Mouse (Mus musculus) right cerebral cortex, postnatal 36 days (tissue): ENCODE measurements around the gene Mtcl1.

Source experiments
- DNase-seq, 2 experiments: peaks; one replicate each; pipeline ENCODE4 v3.0.0; 2022; ENCODE audit warnings: low spot score in 2 of 2, mixed read lengths in 1 of 2

Gene Mtcl1

DNA sequence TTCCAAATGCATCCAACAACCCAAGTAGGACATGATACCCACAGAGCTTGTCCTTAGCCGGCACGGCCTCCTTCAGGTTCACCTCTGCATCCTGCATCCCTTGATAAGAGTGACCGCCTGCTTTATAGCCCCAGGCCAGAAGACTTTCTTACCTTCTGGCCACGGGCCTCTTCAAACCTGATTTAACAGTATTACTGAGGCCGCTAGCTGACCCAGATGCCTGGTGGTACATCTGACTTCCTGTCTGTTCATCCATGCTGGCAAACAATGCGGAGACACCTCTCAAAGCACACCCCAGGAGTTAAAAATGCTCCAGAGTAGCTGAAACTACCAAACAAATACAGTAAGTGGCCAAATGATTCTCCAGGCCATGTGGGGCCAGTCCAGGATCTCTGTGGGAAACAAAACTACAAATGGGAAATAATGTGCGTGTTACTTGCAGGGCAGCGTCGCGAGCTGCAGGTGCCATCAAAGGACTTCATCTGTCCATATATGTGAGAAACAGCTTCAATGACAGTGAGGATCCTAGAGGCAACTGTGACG lies 38.6 kb downstream of the Mtcl1 start:
- no peak for DNase-seq

DNA sequence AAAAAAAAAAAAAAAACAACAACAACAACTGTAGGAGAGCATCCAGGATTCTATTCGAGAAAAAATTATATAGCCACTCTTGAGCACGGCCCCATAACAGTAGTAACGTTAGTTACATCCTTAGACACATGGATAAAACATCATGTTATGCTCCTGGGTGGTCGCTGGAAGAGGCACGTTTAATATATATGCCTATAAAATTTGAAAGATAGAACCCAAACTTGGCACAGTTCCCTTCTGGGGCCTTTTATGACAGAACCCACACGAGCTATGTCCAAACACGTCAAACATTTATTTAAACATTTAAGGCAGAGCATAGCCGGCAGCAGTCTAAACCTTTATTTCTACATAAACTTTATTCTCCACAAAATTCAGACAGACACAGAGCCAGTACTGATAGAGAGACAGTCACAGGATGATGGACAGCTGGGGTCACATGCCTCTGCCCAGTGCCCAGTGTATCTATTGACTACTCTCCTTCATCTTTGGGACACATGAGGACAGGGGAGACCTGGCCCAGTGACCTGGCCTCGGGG lies 40.4 kb downstream of the Mtcl1 start:
- no peak for DNase-seq

DNA sequence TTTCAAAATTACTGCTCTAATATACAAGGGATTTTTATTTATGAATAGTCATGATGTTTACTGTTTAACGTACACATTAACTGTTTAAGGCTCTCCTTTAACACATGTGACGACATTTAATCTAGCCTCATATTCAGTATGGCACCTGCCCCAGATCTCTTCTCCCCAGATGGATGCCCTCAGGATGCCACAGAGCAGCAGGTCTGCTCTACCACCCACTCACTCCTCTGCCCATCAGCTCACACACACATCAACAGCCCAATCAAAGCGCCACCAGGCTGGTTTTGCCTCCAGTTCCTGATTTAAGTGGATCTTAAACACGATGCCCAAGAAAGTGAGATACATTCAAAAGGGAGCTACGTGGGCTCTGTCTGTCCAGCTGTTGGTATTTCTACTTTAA lies 41.1 kb downstream of the Mtcl1 start:
- DNase-seq = no peak

DNA sequence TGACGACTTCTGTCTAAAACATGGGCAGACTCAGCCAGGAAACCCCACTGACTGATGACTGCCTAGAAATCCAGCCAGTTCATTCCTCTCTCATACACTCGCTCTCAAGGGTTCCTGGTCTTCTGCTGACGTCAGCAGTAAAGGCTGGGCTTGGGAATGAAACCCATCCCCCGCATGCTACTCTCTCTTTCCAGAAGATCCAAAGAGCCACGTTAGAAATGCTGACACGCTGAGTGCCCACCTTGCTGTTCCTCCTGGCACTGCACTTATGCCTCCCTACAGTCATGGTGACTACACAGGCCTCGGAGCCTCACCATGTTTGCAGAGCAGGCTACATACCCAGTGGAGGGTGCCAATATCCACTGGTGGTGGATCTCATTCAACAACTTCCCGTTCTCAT lies 41.7 kb downstream of the Mtcl1 start:
- no peak for DNase-seq

DNA sequence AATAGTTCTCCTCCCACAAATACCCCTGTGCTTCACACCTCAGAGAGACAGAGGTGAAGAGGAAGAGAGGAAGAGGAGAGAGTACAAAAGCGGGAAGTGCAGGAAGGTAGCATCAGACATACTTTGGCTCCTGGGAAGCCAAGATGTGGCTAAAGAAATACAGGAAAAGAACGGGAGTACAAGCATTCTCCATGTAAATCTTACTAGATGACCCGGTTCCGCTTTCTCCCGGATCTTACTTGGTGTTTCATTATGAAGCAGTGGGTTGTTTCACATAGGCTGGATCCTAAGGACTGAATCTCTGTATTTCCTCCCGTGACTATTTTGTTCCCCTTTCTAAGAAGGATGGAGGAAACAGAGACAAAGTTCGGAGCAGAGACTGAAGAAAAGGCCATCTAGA lies 43.9 kb downstream of the Mtcl1 start:
- DNase-seq = no peak

DNA sequence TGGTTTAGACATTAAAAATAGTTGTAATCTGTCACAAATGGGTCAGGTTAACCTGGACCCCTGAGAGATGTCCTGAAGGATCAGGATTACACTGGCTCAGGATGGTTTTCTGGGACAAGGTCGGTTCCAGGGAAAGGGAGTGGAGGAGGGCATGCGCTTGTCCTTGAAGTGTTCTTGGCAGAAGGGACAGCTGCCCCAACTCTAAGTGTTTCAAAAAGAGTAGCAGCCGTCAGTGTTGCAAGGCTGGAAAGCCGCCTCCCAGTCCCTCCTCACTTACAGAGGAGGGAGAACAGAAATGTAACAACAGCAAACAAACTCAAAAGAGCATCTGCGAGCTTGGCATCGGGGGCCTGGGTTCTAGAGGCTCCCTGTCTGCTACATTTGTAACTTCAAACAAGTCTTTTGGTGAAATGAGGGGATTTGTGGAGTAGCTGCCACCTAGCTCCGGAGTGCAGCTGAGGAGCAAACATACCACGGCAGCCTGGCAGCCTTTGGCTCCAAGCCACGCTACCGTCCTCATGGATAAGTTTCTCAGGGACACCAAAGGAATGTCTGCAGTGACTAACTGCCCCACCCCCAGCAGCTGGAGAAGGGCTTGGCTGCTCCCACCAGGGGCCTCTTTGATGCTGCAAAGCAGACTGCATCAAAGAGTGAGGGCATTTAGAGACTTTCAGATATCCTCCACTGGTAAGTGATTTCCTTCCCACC lies 44.5 kb downstream of the Mtcl1 start:
- no peak for DNase-seq

DNA sequence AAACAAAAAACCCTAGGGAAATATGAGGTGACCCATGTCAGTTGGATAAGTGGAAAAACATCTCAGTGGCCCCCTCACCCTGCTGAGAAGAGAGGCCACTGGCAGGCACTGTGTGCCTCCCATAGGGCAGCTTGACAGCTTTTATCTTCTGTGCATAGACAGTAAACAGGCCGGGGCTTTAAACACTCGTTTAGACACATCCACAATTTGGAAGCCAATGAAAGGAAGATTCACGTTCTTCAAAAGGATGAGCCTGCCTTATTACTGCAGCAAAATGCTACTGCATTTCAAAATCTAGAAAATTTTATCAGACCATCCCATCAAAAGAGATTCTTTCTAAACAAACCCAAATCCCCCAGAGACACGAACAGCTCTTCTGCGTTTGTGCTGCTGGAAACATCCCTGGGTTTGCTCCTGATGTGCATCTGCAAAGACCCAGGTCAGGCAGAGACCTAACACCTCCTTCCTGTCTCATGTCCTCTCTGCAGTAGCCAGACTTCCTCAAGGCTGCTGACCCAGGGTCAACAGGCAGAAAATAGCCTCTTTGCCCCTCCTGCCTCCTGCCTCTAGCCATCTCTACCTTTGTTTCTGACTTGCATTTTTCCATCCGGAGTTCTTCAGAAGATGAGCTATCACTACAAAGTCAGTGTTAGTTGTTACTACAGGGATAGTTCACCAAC lies 46.6 kb downstream of the Mtcl1 start:
- no peak for DNase-seq

DNA sequence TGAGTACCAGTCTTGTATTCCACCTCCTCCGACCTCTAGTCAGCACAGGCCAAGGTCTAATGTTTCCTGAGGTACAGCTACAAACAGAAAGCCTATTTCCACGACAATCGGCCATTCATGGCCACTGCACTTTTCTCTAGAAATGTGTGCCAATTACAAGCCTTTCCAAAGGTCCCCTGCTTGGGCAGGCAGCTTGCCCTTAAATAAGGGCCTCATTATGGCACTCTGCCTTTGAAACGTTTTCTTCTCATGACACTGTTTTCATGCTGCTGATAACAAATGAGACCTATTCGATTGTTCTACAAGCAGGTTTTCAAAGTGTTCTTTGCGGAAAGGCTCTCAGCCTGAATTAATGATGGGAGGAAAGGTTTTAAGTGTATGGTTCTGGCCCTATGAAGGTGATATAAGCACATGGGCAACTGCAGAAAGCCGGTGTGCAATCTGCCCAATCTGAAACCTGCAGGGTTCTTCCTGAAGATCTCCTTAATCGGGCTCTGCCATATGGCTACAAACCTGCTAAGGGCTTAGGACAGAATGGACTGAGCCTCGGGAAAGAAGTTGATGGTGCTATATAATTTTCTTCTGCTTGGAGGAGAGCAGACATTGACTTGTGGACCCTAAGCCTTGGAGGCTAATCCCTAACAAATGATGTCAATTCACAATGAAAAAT lies 47.8 kb downstream of the Mtcl1 start:
- DNase-seq = no peak

DNA sequence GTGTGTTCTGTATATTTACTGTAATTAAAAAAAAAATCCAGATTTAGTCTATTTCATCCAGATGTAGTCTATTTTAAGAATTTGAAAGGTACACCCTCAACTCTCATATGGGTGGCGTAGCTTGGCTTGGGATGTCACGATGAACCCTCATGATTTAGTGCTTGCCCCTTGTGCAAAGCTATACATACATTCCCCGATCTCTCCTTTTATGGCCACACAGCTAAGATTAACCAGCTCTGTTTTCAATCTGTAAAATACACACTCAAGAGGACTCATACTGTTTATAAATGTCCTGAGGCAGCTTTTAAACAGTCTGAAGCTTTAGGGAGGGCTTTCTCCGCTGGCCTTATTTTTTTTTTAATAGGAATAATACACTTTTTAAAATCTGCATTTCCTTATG lies 49.8 kb downstream of the Mtcl1 start:
- DNase-seq = no peak

DNA sequence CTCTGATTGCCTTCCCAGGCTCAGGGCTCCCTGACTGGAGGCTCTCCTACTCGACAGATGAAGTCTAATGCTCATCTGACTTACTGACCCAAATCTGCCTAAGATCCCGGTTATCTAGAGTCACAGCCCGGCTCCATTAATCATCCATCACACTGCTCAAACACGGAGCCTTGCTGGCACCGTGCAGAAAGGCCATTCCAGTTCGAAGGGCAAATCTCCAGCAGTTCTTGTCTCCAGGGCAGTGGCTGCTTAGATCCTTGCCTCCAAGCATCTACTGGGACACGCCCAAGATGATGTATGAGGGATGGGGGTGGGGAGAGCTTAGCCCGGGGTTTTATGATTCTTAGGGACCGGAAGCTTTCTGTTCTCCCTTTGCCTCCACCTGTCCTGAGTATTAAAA lies 55.0 kb downstream of the Mtcl1 start:
- DNase-seq = no peak

DNA sequence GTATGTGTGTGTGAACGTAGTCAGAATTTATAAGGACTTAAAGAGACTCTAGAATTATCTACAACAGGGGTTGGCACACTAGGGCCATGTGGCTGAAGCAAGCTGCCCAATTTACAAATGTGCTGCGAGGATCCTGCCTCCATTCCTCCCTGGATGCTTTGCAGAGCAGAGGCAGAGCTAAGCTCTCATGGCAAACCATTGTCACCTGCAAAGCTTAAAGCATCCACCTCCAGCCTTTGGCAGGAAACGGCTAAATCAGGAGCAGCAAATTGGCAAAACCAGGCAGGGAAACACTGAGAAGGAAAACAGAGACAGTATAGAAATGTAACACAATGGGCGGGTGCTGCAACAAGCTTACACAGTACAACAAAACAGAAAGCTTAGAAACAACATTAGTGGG lies 61.2 kb downstream of the Mtcl1 start:
- no peak for DNase-seq

DNA sequence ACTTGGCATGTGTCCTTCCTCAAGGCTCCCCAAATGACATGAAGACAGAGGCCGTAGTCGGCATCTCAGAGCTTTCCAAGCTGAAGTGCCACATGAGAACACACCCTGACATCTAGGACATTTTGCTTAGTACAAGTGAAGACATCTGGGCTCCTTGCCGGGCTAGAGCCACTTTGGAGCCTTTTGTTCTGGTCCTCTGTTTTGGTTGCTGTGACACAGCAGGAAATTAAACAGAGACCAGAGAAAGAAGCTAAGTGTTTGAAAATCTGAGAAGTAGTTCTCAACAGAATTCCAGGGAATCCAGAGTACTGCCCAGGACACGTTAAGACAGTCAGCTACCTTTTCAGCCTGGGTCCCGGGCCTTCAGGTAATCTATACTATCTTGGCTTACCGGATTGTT lies 68.2 kb downstream of the Mtcl1 start:
- no peak for DNase-seq

DNA sequence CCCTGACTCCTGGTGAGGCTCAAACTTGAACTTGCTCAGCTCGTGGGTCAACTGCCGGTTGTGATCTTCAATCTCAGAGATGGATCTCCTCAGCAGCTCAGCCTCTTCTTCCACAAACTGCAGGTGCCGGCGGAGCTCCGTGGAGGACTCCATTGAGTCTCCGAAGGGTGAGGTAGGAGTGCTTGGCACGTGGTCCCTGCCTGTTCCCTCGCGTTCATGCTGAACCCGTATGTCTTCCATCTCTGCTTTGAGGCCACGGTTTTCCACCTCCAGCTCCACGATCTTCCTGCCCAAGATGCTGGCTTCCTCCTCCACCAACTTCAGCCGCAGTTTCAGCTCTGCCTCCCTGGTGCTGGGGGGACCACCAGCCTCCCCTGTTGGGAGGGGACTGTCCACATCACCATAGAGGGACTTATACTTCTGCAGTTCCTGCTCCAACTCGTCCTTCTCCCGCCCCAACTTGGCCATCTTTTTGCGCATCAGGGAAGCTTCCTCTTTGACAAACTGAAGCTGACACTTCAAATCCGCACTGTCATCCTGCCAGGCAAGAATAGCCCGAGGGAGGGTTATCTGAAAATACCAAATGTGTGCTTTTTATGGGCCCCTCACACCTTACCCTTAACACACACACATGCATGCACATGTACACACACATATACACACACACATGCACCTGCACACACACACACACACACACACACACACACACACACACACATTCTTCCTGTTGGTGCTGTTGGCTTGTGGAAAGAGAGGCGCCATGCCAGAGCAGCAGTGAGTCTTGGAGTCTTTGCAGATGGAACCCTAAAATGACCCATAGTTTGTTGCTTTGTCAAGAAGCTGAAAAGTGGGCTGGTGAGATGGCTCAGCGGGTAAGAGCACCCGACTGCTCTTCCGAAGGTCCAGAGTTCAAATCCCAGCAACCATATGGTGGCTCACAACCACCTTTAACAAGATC lies 69.4 kb downstream of the Mtcl1 start:
- DNase-seq = no peak

DNA sequence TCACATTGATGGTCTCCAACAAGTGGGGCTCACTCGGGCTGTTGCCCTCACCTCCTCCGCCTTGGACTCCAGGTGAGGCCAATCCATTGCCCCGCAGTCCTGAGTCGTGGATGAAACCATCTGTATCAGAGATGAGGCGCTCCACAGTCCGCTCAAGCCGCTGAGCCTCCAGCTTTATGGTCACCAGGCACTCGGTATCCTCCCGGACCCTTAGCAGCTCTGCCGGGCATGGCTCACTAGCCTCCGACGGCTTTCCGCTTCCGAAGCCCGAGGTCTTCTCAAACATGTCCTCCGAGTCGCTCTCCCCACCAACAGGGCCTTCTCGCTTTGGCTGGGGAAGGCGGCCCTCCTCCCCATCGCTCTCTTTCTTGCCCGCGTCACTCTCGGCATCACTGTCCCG lies 70.2 kb downstream of the Mtcl1 start:
- no peak for DNase-seq

DNA sequence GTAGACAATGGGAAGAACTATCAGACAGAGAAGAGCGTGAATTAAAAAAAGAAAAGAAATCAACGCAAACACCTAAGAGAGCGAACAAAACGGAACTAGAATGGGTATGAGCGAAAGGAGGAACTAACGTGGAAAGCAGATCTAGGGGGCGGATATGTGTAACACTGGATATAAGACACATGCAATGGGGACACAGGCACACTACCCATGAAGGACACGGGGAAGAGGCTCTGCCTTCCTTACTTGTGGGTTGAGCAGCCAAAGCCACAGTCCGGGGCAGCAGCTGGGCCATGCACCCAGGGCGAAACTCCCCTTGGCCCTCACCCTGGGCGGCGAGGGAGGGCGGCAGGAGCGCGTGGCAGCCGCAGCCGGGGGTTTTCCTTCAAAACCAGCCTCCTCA lies 71.4 kb downstream of the Mtcl1 start:
- no peak for DNase-seq

DNA sequence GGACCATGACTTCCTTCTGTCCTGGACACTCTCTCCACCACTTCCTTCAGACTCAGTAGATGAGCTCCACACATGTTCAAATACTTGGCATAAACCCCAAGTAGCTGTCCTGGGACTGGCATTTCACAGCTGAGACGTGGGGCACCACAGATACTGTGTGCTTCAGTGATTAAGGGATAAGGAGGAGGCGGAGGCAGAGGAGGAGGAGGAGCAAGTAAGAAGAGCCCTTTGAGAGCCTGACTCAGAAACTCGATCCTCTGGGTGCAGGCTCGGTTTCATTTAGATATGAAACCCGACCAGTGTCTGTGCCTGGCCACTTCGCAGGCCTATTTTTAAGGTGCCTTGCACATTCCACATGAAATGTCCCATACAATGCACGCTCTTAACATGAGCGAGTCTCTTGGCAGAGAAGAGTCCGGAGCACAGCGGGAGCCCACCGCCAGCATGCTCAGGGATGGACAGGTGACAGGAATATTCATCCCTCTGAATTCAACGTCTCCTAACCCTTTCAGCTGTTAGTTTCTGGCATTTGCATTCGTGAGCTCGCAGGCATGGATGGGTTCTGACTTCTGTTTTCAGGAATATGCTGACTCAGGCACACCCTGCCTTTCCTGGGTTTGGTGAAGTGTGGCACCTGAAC lies 74.8 kb downstream of the Mtcl1 start:
- DNase-seq = no peak

DNA sequence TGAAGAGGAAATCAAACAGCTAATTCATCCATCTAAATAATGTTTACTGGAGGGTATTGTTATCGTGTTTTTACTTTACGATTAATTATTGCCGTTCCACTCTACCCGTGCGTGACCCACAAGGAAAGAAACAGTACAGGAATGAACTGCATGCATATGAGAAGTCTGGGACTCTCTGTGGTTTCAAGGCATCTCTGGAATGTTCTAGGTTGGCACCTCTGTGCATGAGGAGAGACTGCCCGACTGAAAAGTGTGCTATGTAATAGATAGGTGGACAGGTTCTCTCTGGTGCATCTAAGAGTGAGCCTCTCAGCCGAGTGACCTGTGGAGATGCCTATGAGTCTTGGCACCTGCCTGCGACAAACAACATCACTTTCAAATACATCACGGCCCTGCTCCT lies 78.7 kb downstream of the Mtcl1 start:
- DNase-seq = no peak

DNA sequence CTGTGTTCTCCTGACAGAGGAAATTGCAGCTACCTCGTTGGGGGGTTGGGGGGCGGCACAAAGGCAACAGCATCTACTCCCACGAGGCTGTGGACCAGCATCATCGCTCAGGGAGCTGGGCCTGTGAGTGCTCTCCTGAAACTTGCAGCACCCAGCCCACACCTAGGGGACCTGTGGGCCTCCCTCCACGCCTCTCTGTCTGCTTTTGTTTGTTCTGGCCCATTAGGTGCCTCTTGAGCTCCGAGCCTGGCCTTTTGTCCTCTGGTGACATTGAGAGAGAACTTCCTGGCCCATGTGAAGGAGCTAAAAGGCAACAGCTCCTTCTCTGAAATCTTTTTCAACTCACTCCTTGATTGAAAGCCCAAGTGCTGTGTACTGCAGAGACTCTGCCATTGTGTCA lies 79.8 kb downstream of the Mtcl1 start:
- DNase-seq = no peak

DNA sequence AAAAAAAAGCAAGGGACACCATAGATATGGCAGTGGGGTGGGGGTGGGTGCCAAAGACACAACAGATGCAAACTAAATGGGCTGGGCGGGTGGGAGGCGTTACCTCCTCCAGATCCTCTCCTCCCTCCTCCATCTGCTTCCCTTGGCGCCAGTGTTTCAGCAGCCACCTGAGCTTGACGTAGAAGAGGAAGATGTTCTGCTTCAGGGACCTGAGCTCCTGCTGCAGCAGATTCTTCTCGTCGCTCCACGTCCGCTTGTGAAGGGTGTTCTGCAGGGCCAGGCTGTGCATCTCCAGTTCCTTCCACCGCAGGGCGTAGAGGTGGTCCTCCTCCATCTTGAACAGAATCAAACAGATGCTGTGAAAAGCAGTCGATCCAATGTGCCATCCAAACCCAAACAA lies 81.4 kb downstream of the Mtcl1 start:
- DNase-seq = peak in 1 of 2 experiments; percentile 61

DNA sequence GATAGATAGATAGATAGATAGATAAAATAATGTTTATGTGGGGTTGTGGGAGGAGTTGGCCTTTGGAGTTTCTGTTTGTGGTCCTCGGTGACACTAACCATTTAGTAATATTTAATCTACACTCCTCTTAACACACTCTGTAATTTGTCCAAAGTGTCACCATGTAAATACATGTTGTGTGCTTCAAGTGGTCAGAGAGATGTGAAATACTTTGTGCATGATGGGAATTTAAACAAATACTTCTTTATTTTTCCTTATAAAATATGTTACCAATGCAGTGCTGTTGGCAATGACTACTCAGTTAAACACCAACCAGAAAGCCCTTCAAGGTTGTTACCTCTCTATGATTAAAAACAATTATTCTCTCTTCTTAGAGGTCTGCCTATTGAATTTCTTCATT lies 83.9 kb downstream of the Mtcl1 start:
- DNase-seq = no peak

DNA sequence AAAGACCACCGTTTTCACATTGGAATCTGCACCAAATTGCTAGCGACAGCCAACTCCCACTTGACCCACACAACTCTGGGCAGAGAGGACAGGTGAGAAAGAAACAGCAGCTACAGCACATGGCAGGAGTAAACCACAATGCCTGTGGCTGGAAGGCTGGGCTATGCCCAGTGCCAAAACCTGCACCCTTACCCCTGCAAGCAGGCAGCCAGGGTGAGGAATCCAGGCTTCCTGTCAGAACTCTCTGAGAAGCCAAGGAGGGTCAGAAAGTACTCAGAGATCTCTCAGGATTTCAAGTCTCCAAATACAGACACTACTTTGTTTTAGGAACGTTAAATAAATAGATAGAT lies 84.3 kb downstream of the Mtcl1 start:
- no peak for DNase-seq
